Mouse (Mus musculus): ENCODE measurements around the gene Gm3409. TPM values are rescaled to one million over a fixed set of nuclear protein-coding genes. Genes with fewer than 3 reads are reported as not detected.
"Not testable (repeated sequence)": the region's sequence is repeated elsewhere in the genome, so short reads cannot be mapped to it uniquely, and the experiment has no call there.

Gene Gm3409
- not detected for total RNA-seq (2022)

- DNase-seq (ENCODE audit: low spot score in 2 of 2) = not testable (repeated sequence)
Observed at GRCm38 (mm10) chr5:146537347-146537746, at the start of gene Gm3409. Gene Gm3409, plus strand, starts transcription at chr5:146537647.

GRCm38 (mm10) chr5:146488959-146489358 lies 48.5 kb upstream of the Gm3409 start:
- peak in 1 of 2 experiments; percentile 46 for DNase-seq (ENCODE audit: low spot score in 2 of 2)

DNA sequence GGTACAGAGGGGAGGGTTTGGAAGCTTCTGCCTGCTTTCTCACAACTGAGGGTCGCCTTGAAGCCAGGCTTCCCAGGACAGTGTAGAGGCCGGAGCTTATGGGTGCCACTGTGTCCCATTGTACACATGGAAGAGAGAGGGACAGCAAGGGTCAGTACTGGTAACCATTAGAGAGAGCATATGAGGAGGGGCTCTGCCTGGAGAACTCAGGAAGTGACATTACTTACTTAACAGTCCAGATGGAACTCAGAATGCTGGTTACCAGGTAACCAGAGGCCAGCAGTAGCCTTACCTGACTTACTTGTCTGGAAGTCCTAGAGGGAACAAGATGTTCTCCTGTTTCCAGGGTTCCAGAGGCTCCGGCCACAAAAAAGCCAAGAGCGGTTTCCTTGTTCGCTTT lies 46.4 kb upstream of the Gm3409 start, which contains the start of gene Gm6370:
Gene Gm6370 (plus strand): TSS at position 301 of the 400 bp plus-strand sequence.
- not testable (repeated sequence) for DNase-seq (ENCODE audit: low spot score in 2 of 2)

DNA sequence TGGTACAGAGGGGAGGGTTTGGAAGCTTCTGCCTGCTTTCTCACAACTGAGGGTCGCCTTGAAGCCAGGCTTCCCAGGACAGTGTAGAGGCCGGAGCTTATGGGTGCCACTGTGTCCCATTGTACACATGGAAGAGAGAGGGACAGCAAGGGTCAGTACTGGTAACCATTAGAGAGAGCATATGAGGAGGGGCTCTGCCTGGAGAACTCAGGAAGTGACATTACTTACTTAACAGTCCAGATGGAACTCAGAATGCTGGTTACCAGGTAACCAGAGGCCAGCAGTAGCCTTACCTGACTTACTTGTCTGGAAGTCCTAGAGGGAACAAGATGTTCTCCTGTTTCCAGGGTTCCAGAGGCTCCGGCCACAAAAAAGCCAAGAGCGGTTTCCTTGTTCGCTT lies 35.3 kb upstream of the Gm3409 start, which contains the start of gene 4930449I24Rik:
Gene 4930449I24Rik (plus strand): TSS at position 301 of the 400 bp plus-strand sequence.
- not testable (repeated sequence) for DNase-seq (ENCODE audit: low spot score in 2 of 2)

- not testable (repeated sequence) for DNase-seq (ENCODE audit: low spot score in 2 of 2)
Observed at GRCm38 (mm10) chr5:146513823-146514222, 23.6 kb upstream of the Gm3409 start, which contains the start of gene Gm3402. Gene Gm3402, plus strand, starts transcription at chr5:146514123.

DNA sequence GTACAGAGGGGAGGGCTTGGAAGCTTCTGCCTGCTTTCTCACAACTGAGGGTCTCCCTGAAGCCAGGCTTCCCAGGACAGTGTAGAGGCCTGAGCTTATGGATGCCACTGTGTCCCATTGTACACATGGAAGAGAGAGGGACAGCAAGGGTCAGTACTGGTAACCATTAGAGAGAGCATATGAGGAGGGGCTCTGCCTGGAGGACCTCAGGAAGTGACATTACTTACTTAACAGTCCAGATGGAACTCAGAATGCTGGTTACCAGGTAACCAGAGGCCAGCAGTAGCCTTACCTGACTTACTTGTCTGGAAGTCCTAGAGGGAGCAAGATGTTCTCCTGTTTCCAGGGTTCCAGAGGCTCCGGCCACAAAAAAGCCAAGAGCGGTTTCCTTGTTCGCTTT lies 11.9 kb upstream of the Gm3409 start, which contains the start of gene Gm3404:
Gene Gm3404 (plus strand): TSS at position 301 of the 400 bp plus-strand sequence.
- not testable (repeated sequence) for DNase-seq (ENCODE audit: low spot score in 2 of 2)

DNA sequence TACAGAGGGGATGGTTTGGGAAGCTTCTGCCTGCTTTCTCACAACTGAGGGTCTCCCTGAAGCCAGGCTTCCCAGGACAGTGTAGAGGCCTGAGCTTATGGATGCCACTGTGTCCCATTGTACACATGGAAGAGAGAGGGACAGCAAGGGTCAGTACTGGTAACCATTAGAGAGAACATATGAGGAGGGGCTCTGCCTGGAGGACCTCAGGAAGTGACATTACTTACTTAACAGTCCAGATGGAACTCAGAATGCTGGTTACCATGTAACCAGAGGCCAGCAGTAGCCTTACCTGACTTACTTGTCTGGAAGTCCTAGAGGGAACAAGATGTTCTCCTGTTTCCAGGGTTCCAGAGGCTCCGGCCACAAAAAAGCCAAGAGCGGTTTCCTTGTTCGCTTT lies 18.4 kb downstream of the Gm3409 start, which contains the start of gene Gm3415:
Gene Gm3415 (plus strand): TSS at position 301 of the 400 bp plus-strand sequence.
- DNase-seq (ENCODE audit: low spot score in 2 of 2) = not testable (repeated sequence)

DNA sequence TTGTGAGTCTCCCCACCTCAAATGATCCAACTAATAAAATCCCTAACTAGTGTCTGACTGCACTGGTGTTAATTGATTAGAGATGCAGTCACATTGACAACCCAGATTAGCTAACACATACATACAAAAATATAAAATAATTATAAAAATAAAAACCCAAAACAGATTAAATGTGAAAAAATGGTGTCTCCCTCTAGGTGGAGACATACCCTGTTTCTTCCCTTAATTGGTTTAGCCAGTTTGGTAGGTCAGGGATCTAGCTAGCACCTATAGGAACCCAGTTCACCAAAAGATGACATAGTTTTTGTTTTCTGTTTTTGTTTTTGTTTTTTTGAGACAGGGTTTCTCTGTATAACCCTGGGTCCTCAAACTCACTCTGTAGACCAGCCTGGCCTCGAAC lies 26.8 kb downstream of the Gm3409 start:
- no peak for DNase-seq (ENCODE audit: low spot score in 2 of 2)

GRCm38 (mm10) chr5:146567054-146567453 lies 29.6 kb downstream of the Gm3409 start:
- no peak for DNase-seq (ENCODE audit: low spot score in 2 of 2)

DNA sequence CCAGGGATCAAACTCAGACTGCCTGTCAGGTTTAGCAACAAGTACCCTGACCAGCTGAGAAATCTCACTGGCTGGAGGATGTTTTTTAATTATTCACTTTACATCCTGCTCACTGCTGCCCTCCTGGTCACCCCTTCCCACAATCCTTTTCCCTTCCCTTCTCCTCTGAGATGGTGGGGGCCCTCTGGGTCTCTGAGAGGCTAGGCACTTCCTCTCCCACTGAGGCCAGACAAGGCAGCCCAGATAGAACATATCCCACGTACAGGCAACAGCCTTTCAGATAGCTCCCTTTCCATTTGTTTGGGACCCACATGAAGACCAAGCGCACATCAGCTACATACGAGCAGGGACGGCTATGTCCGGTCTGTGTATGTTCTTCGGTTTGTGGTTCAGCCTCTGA lies 32.7 kb downstream of the Gm3409 start:
- not testable (repeated sequence) for DNase-seq (ENCODE audit: low spot score in 2 of 2)

DNA sequence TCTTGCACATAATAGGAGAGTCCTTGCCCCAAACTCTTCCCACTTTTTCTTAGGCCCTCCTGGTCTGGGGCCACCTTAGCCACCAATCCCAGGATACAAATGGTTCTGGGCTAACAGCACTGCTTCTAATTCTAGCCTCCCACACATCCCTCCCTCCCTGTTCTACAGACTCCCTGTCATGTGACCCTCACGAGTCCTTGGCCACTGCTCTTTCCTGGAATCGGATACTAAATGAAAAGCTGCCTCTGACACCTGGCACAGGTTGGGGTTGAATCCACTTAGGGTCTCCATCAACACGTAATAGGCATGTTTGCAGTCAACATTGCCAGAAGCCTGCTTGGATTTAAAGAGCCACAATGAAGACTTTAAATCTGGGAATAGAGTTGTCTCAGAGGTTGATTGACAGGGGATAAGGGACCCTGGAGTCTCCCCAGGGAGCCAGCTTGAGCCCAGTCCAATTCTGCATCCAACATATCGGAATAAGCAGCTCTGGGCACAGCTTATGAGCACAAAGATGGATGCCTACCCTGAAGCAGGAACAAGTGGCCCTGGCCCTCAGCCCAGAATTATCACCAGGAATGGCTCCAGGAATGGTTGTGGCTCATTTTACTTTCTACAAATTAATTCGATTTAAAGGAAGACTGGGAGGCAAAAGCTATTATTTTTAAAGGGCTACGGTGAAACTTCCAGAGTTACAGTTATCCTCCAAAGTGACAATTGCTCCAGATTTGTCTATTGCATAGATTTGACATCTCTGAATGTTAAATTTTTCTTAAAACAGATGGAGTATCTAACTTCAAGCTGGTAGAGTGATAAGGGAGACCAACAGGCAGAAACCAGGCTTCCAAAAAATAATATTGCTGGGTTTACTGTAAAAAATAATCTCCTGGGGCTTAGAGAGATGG lies 34.6 kb downstream of the Gm3409 start:
- DNase-seq (ENCODE audit: low spot score in 2 of 2) = peak; percentile 78 to 84

GRCm38 (mm10) chr5:146572735-146573042 lies 35.2 kb downstream of the Gm3409 start:
- DNase-seq (ENCODE audit: low spot score in 2 of 2) = not testable (repeated sequence)

DNA sequence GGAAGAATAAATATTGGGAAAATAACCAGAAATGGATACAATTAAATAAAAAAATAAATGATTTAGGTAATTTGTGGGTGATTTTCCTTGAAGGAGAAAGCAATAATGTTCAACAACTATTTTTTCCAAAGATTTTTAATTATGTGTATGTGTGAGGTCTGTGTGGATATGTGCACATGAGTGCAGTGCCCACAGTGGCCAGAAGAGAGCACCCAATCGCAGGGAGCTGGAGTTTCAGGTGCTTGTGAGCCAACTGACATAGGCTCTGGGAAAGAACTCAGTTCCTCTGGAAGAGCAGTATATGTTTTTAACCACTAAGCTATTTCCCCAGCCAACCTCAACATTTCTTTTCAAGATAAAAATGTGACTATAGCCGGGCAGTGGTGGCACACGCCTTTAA lies 39.2 kb downstream of the Gm3409 start:
- no peak for DNase-seq (ENCODE audit: low spot score in 2 of 2)

- DNase-seq (ENCODE audit: low spot score in 2 of 2) = peak in 1 of 2 experiments; percentile 23
Observed at GRCm38 (mm10) chr5:146584156-146584477, 46.7 kb downstream of the Gm3409 start.

- DNase-seq (ENCODE audit: low spot score in 2 of 2) = no peak
Observed at GRCm38 (mm10) chr5:146584478-146585306, 47.2 kb downstream of the Gm3409 start, which contains the start of gene Gpr12. Gene Gpr12, minus strand, starts transcription at chr5:146585239.

- no peak for DNase-seq (ENCODE audit: low spot score in 2 of 2)
Observed at GRCm38 (mm10) chr5:146585307-146585651, 47.8 kb downstream of the Gm3409 start.

GRCm38 (mm10) chr5:146586357-146587070 lies 49.1 kb downstream of the Gm3409 start:
- DNase-seq (ENCODE audit: low spot score in 2 of 2) = no peak

Measured in layer of hippocampus, adult 8-10 months (tissue).